Mouse (Mus musculus) forebrain, embryonic 16.5 days (tissue): ENCODE measurements at regions not wholly inside any gene's neighbourhood (a gene's known extent, or its start where the extent isn't known, plus 50 kb on each side); places are given as distances from the start of the nearest gene placed in this dataset.

Experiments
- ATAC-seq: fragments of 200-750 bp; cut with Nextera tagmentation; 2 replicates; pipeline ENCODE4 v1.8.0; 2017; ENCODE audit warnings: mild to moderate bottlenecking, moderate library complexity
- H3K27ac ChIP-seq: fragments of 300-500 bp; sonication (generic); 2 replicates; pipeline ENCODE4 v1.5.1; 2014; ENCODE audit warnings: low read length, control low read depth
- H3K27me3 ChIP-seq: fragments of 300-500 bp; sonication (generic); replicated peaks from 2 replicates; pipeline ENCODE4 v1.6.1; 2014; ENCODE audit warnings: low read length; ENCODE audit not compliant: control insufficient read depth, insufficient read depth
- H3K36me3 ChIP-seq: fragments of 300-500 bp; sonication (generic); 2 replicates; pipeline ENCODE4 v1.6.1; 2014; ENCODE audit not compliant: control insufficient read depth, insufficient read depth
- H3K4me1 ChIP-seq: fragments of 300-500 bp; sonication (generic); replicated peaks from 2 replicates; pipeline ENCODE4 v1.6.1; 2014; ENCODE audit warnings: low read length; ENCODE audit not compliant: control insufficient read depth, insufficient read depth
- H3K4me2 ChIP-seq: fragments of 300-500 bp; sonication (generic); 2 replicates; pipeline ENCODE4 v1.6.1; 2014; ENCODE audit warnings: mild to moderate bottlenecking, low read length, control low read depth
- H3K4me3 ChIP-seq: fragments of 300-500 bp; sonication (generic); replicated peaks from 2 replicates; pipeline ENCODE4 v1.5.1; 2014; ENCODE audit warnings: mild to moderate bottlenecking, low read length, control low read depth
- H3K9ac ChIP-seq: fragments of 300-500 bp; sonication (generic); replicated peaks from 2 replicates; pipeline ENCODE4 v1.6.1; 2014; ENCODE audit warnings: low read depth, low read length, control low read depth
- H3K9me3 ChIP-seq: fragments of 300-500 bp; sonication (generic); 2 replicates; pipeline ENCODE4 v1.6.1; 2016; ENCODE audit warnings: low read length; ENCODE audit not compliant: control insufficient read depth
- WGBS: fragments of 180-500 bp; shearing (Covaris S2); extraction: QIAGEN DNeasy Blood & Tissue Kit; methylation state at CpG from one replicate; pipeline ENCODE4 v1.1.7; 2014; 5-methylcytosine and 5-hydroxymethylcytosine counted together

- WGBS = 80% methylated on average over 3 of the region's 3 CpGs
- no peak overlapping the region for H3K4me2 ChIP-seq
- no peak overlapping the region for H3K27ac ChIP-seq
- H3K4me3 ChIP-seq = no peak overlapping the region
- peaks cover 7% of the 10 kb centered on the region for H3K4me1 ChIP-seq
- H3K27me3 ChIP-seq = no peaks in the 10 kb centered on the region
- ATAC-seq = no peak
- H3K9me3 ChIP-seq = no peaks in the 10 kb centered on the region
- H3K9ac ChIP-seq = no peak overlapping the region
- H3K36me3 ChIP-seq = no peaks in the 10 kb centered on the region
These were observed 54.0 kb upstream of the Jade2 start for GRCm38 (mm10) chr11:51911481-51911880.

DNA sequence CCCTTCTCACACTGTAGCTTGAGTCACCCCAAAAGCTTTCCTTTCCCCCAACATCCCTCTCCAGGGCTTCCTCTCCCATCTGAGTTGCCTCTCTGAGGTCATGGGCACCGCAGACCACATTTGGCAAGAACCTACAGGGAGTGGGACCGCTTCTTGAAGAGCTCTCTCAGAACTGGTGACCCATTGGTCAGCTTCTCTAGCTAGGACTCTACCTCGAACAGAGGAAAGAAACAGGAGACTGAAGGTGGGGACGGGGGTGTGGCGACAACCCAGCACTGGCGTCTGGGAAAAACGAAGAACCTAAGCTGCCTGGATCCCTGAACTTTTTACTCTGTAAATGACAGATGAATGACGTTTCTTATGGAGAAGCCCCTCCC is 51.8 kb upstream of the Cdkn2aipnl start:
- no peaks in the 10 kb centered on the region for H3K9me3 ChIP-seq
- no peak overlapping the region for H3K27ac ChIP-seq
- H3K4me1 ChIP-seq = peaks cover 12% of the 10 kb centered on the region
- WGBS = 11% methylated on average over 8 of the region's 8 CpGs
- peak overlapping the region; percentile 42 for H3K4me2 ChIP-seq
- peak overlapping the region; percentile 5; the same call in 1 of the 2 replicates for H3K9ac ChIP-seq
- no peak for ATAC-seq
- peak overlapping the region; percentile 13; the same call in 1 of the 2 replicates for H3K4me3 ChIP-seq
- no peaks in the 10 kb centered on the region for H3K27me3 ChIP-seq
- no peaks in the 10 kb centered on the region for H3K36me3 ChIP-seq

GRCm38 (mm10) chr11:51916033-51916929 is 51.2 kb upstream of the Cdkn2aipnl start:
- 2% methylated on average over 29 of the region's 29 CpGs for WGBS
- Histone ChIP-seq H3K4me3 (peak overlapping the region; percentile 13), H3K27ac (no peak overlapping the region), H3K36me3 (no peaks in the 10 kb centered on the region), H3K4me1 (peaks cover 12% of the 10 kb centered on the region), H3K27me3 (no peaks in the 10 kb centered on the region), H3K4me2 (peak overlapping the region; percentile 42), H3K9me3 (no peaks in the 10 kb centered on the region), H3K9ac (peak overlapping the region; percentile 5; the same call in 1 of the 2 replicates)
- peak; percentile 64 for ATAC-seq
